Mouse (Mus musculus) midbrain, embryonic 15.5 days (tissue): ENCODE measurements around the gene Tab1. TPM values are rescaled to one million over a fixed set of nuclear protein-coding genes. Genes with fewer than 3 reads are reported as not detected.

Experiments used
- ATAC-seq: fragments of 200-750 bp; cut with Nextera tagmentation; replicated peaks from 2 replicates; pipeline ENCODE4 v1.8.0; 2017; ENCODE audit warnings: moderate TSS enrichment
- H3K27ac ChIP-seq: fragments of 300-500 bp; sonication (generic); 2 replicates; pipeline ENCODE4 v1.5.1; 2015; ENCODE audit warnings: mild to moderate bottlenecking, inconsistent platforms
- H3K27me3 ChIP-seq: fragments of 300-500 bp; sonication (generic); replicated peaks from 2 replicates; pipeline ENCODE4 v1.6.1; 2015; ENCODE audit warnings: inconsistent platforms
- H3K36me3 ChIP-seq: fragments of 300-500 bp; sonication (generic); replicated peaks from 2 replicates; pipeline ENCODE4 v1.6.1; 2015; ENCODE audit warnings: inconsistent platforms
- H3K4me1 ChIP-seq: fragments of 300-500 bp; sonication (generic); 2 replicates; pipeline ENCODE4 v1.6.1; 2015; ENCODE audit warnings: inconsistent platforms
- H3K4me2 ChIP-seq: fragments of 300-500 bp; sonication (generic); 2 replicates; pipeline ENCODE4 v1.6.1; 2015; ENCODE audit warnings: inconsistent platforms, mild to moderate bottlenecking, moderate library complexity
- H3K4me3 ChIP-seq: fragments of 300-500 bp; sonication (generic); 2 replicates; pipeline ENCODE4 v1.5.1; 2015; ENCODE audit warnings: mild to moderate bottlenecking, inconsistent platforms
- H3K9ac ChIP-seq: fragments of 300-500 bp; sonication (generic); 2 replicates; pipeline ENCODE4 v1.6.1; 2015; ENCODE audit warnings: mild to moderate bottlenecking, inconsistent platforms
- H3K9me3 ChIP-seq: fragments of 300-500 bp; sonication (generic); 2 replicates; pipeline ENCODE4 v1.6.1; 2016; ENCODE audit warnings: inconsistent platforms
- WGBS: fragments of 180-500 bp; shearing (Covaris S2); methylation state at CpG from one replicate; pipeline ENCODE4 v1.1.7; 2015; ENCODE audit warnings: mixed read lengths; 5-methylcytosine and 5-hydroxymethylcytosine counted together
- polyA plus RNA-seq: library from polyadenylated mRNA; unstranded; fragments of >200 nt; fragmentation: Nextera tagmentation; extraction: Ambion mirVana; gene quantifications from 2 replicates; pipeline ENCODE4 v1.2.1, GENCODE M21; 2015

Gene Tab1
- polyA plus RNA-seq, 1 experiment from 2014 or later: 43.5 TPM

DNA sequence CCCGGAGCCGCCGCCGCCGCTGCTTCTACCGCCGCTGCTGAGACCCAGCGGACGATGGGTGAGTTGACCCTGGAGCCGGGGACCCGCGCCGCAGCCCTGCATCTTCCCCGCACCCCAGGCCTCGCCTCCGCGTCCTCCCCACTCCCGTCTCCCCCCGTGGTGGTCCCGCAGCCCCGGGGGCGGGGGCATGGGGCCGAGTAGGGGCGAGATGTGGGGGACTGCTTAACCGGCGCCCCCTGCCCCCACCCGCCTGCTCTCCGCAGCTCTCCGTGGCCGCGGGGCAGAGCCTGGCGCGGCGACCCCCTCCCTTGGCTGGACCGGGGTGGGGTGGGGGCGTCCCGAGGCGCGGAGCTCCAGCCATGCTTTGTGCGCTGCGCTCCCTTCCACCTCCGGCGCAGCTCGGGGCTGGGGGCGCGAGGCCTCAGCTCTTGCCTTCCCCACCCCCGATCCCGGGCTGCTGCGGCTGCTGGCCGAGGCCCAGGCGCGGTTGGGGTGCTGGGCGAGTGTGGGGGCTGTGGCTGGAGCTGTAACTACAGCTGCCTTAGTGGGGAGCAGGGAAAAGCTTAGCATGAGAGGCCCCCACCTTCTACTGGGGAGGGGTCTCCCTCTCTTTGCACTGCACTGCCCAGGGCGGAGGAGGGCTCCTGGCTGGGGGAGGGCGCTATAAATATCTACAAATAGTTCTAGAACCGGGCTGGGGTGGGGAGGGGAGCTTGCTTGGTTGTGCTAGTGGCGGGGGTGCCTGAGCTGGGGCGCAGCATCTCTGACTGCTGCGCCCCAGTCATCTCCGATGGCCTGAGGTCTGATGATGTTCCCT, 41.1 kb downstream of the Tab1 start:
- WGBS: 1% methylated on average over 51 of the region's 60 CpGs
- Histone ChIP-seq H3K27me3 (0 out of 2 replicates have a peak, but pooled peaks cover 3% of the 10 kb centered on the region), H3K4me2 (peak overlapping the region; percentile 80), H3K27ac (peak overlapping the region; percentile 94), H3K4me3 (peak overlapping the region; percentile 72), H3K4me1 (peaks cover 34% of the 10 kb centered on the region), H3K9ac (peak overlapping the region; percentile 99), H3K9me3 (no peaks in the 10 kb centered on the region), H3K36me3 (no peaks in the 10 kb centered on the region)
- ATAC-seq: peak; percentile 51

DNA sequence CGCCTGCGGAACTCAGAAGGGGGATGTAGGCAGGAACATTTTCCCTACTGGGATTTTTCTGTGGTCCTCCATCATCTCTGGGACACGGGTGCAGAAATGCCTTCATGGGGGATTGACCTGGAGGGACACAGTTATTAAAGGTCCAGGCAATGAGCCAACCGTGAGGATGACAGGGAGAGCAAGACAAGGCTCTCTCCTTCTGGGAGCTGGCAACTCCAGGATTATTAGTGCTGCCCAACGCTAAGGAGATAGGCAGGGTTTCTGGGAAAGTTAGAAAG, 41.6 kb downstream of the Tab1 start:
- peaks cover 34% of the 10 kb centered on the region for H3K4me1 ChIP-seq
- ATAC-seq: no peak
- no peaks in the 10 kb centered on the region for H3K9me3 ChIP-seq
- 0 out of 2 replicates have a peak, but pooled peaks cover 3% of the 10 kb centered on the region for H3K27me3 ChIP-seq
- H3K36me3 ChIP-seq: no peaks in the 10 kb centered on the region
- H3K9ac ChIP-seq: peak overlapping the region; percentile 99
- H3K27ac ChIP-seq: peak overlapping the region; percentile 94
- WGBS: 1% methylated on average over 5 of the region's 5 CpGs
- peak overlapping the region; percentile 72 for H3K4me3 ChIP-seq
- peak overlapping the region; percentile 80 for H3K4me2 ChIP-seq

DNA sequence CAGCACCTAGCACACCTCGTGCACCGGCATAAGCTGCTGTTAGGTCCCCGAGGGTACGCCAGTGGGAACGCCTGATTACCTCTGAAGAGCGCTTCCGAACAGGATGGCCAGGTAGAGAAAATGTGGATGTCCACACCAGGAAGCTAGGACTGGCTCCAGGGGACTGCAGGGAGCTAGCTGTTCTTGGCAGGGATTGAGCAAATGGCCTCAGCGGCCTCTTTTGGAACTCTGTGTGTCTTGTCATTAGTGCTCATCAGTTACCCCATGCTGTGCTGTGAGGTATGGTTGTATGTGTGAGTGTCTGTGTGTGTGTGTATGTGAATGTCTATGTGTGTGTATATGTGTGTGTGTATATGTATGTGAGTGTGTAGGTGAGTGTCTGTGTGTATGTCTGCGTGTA, 42.4 kb downstream of the Tab1 start:
- Histone ChIP-seq H3K36me3 (no peaks in the 10 kb centered on the region), H3K4me1 (peaks cover 34% of the 10 kb centered on the region), H3K27ac (no peak overlapping the region), H3K4me2 (peak overlapping the region; percentile 80), H3K27me3 (0 out of 2 replicates have a peak, but pooled peaks cover 3% of the 10 kb centered on the region), H3K9me3 (no peaks in the 10 kb centered on the region), H3K4me3 (peak overlapping the region; percentile 72), H3K9ac (peak overlapping the region; percentile 99)
- WGBS: 72% methylated on average over 9 of the region's 9 CpGs
- ATAC-seq: no peak

DNA sequence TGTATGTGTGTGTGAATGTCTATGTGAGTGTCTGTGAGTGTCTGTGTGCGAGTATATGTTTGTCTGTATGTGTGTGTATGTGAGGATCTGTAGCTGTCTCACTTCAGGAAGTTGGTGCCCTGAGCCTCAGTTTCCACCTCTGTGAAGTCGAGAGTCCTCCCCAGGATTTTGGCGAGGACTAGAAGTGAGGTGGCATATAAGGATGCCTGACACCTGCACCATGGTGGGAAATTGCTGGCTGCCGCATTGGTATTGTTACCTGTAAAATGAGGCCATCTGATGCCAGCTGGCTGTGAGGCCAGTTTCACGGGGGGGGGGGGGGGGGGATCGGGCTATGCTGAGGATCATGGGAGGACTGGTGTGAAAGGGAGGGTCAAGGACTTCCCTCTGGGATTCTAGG, 42.8 kb downstream of the Tab1 start:
- Histone ChIP-seq H3K27ac (no peak overlapping the region), H3K4me3 (0 out of 2 replicates have a peak overlapping the region, but pooled peaks have one; percentile 72), H3K27me3 (0 out of 2 replicates have a peak, but pooled peaks cover 3% of the 10 kb centered on the region), H3K9ac (no peak overlapping the region), H3K36me3 (no peaks in the 10 kb centered on the region), H3K4me1 (peaks cover 34% of the 10 kb centered on the region), H3K9me3 (no peaks in the 10 kb centered on the region), H3K4me2 (peak overlapping the region; percentile 80)
- WGBS: 80% methylated on average over 5 of the region's 6 CpGs
- ATAC-seq: no peak

DNA sequence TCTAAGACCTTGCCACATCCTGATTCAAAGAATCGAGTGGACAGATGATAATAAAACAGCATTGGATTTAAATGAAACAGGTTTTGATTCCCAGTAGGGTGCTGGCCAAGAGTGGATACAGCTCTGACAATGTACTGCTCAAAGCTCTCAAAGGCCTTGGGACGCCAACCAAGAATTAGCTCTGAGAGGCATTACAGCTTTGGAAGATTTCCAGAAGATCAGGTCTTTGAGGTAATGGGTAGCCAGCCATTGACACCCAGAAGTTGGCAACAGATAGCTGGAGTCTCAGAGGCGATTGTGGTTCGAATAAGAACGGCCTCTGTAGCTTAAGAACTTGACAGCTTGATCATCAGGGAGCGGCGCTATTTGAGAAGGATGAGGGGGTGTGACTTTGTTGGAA, 48.6 kb downstream of the Tab1 start:
- Histone ChIP-seq H3K4me2 (no peak overlapping the region), H3K9ac (no peak overlapping the region), H3K27me3 (no peaks in the 10 kb centered on the region), H3K36me3 (no peaks in the 10 kb centered on the region), H3K27ac (no peak overlapping the region), H3K4me3 (no peak overlapping the region), H3K4me1 (peaks cover 8% of the 10 kb centered on the region; the same call in 1 of the 2 replicates), H3K9me3 (no peaks in the 10 kb centered on the region)
- no peak for ATAC-seq
- 77% methylated on average over 7 of the region's 7 CpGs for WGBS

DNA sequence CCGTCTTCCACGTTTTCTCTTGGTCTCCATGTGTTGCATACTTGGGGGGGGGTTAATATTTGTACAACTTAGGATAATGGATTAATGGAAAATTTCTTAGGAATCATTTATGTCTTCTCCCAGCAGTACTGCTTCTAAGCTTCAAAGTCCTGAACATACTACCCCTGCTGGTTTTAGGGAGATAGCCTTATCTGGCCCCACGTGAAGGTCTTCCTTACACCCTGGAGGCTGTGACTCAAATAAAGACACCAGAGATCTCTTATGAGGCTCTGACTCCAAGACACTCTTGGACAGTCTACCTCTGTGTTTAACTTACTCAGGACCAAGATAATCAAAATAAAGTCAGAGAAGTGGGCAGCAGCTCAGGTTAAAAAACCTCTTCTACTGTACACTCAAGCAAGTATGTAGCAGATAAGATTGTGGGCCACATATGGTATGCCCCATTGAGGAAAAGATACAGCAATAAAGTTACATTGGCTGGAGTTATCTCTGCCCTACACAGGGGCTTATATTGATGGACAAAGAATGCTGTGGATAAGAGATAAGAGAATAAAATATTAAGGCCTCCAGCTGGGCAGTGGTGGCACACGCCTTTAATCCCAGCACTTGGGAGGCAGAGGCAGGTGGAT, 49.3 kb downstream of the Tab1 start:
- no peaks in the 10 kb centered on the region for H3K9me3 ChIP-seq
- peaks cover 3% of the 10 kb centered on the region; the same call in 1 of the 2 replicates for H3K4me1 ChIP-seq
- H3K27me3 ChIP-seq: no peaks in the 10 kb centered on the region
- H3K36me3 ChIP-seq: no peaks in the 10 kb centered on the region
- no peak for ATAC-seq
- H3K9ac ChIP-seq: no peak overlapping the region
- 87% methylated on average over 4 of the region's 4 CpGs for WGBS
- H3K27ac ChIP-seq: no peak overlapping the region
- no peak overlapping the region for H3K4me2 ChIP-seq
- no peak overlapping the region for H3K4me3 ChIP-seq

DNA sequence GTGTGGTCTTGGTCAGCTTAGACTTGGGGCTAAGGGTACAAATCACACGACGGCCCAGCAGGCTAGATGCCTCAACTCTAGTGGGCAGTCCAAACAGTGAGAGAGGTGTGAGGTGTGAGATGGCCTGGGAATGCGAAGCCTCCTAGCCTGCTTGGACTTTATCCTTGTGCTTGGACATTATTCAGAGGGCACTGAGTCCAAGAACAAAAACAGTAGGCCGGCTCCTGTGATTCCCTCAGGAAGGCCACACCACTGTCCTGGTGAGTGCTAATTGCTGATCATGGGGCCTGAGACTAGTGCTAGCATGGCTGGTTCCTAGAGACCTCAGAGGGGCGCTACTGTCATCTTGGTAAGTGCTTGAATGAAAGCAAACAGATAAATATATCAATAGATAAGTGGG, 56.0 kb downstream of the Tab1 start:
- WGBS: 87% methylated on average over 5 of the region's 5 CpGs
- H3K27ac ChIP-seq: no peak overlapping the region
- H3K4me1 ChIP-seq: peaks cover 11% of the 10 kb centered on the region
- no peaks in the 10 kb centered on the region for H3K9me3 ChIP-seq
- H3K27me3 ChIP-seq: no peaks in the 10 kb centered on the region
- H3K36me3 ChIP-seq: no peaks in the 10 kb centered on the region
- no peak overlapping the region for H3K9ac ChIP-seq
- no peak overlapping the region for H3K4me2 ChIP-seq
- no peak for ATAC-seq
- H3K4me3 ChIP-seq: no peak overlapping the region

DNA sequence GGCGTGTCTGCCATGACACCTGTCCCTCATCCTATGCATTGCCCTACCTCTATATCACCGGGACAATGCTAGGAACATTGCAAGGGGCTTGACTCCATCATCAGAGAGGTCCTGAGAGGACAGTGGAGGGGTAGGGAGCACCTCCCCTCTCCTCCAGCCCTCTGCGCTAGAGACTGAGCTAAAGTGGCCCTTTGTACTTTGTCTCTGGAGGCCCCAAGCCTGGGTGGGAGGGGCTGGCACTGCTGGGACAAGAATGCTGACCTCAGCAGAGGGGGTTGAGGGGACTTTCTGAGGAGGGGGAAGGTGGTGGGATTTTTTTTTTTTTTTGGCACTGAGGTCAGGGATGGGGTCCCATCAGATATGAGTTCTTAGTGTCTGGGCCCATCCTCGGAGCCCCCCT, 57.1 kb downstream of the Tab1 start:
- Histone ChIP-seq H3K4me2 (no peak overlapping the region), H3K9ac (no peak overlapping the region), H3K36me3 (no peaks in the 10 kb centered on the region), H3K4me1 (peaks cover 14% of the 10 kb centered on the region), H3K27me3 (no peaks in the 10 kb centered on the region), H3K4me3 (no peak overlapping the region), H3K9me3 (no peaks in the 10 kb centered on the region), H3K27ac (no peak overlapping the region)
- 81% methylated on average over 4 of the region's 4 CpGs for WGBS
- ATAC-seq: no peak

DNA sequence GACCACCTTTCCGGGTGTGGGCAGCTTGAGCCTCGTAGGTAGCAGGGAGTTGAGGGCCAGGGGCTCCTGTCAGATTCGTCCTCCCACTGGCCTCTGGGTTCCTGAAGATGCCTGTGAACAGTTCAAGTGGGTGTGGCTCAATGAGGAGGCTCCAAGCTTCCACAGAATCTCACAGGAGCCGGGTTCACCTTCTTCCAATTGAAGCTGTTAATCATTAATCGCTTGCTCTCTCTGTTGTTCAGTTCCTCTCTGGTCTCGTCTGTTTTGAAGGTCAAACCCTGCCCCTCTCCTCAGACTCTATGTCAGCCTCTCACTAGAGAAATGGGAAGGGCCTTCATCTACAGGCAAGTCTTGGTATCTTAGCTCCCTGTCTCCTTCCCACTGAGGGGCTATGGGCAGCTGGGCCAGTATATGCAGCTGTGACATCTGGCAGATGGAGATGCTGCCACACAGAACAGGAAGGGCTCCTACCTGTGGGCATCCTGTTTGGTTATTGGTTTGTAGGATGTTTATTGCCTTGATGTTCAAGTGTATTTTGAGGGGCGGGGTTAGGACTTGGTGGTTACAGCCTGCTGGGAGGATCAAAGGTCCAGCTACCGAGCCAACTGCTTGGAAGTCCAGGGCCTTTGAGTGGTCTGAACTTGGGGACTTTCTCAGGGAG, 58.8 kb downstream of the Tab1 start:
- no peak for ATAC-seq
- Histone ChIP-seq H3K4me2 (no peak overlapping the region), H3K4me1 (peaks cover 12% of the 10 kb centered on the region), H3K27me3 (no peaks in the 10 kb centered on the region), H3K9me3 (no peaks in the 10 kb centered on the region), H3K36me3 (no peaks in the 10 kb centered on the region), H3K9ac (no peak overlapping the region), H3K4me3 (no peak overlapping the region), H3K27ac (no peak overlapping the region)
- WGBS: 84% methylated on average over 8 of the region's 8 CpGs

DNA sequence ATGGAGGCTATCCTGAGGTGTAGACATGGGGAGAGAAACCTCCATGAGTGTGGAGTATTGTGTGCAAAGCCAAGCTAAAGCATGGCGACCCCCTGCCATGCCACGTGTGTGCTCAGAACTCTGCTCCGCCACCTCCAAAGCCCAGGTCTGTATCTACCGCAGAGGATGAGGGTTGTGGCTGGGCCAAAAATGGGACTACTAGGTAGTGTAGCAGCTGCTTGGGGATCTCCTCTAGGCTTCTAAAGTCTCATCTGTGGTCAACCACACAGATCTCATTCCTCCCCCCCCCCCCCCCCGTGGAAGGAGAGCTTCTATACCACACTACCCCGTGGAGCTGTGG, 59.3 kb downstream of the Tab1 start:
- WGBS: 81% methylated on average over 6 of the region's 6 CpGs
- H3K4me2 ChIP-seq: no peak overlapping the region
- peaks cover 12% of the 10 kb centered on the region for H3K4me1 ChIP-seq
- no peak for ATAC-seq
- H3K27me3 ChIP-seq: no peaks in the 10 kb centered on the region
- H3K9me3 ChIP-seq: no peaks in the 10 kb centered on the region
- H3K4me3 ChIP-seq: no peak overlapping the region
- H3K36me3 ChIP-seq: no peaks in the 10 kb centered on the region
- H3K27ac ChIP-seq: no peak overlapping the region
- no peak overlapping the region for H3K9ac ChIP-seq

DNA sequence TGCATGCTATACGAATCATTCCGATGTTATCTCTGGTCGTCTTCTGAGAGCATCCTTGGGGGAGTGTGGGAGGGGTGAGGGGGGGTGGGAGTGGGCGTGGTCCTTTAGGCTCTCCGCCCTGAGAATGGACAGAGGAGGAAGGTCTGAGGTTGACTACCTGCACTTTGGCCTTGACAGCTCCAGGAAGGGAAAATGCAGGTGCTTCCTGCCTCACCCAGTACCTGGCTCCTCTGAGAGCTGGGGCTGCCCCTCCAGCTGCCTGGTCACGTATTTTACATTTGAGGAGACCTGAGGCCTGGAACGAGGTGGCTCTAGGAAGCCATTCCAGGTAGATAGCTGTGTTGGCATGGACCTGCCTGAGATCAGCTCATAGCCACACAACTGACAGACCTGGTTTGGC, 59.9 kb downstream of the Tab1 start:
- H3K4me1 ChIP-seq: peaks cover 12% of the 10 kb centered on the region
- WGBS: 84% methylated on average over 7 of the region's 7 CpGs
- H3K27ac ChIP-seq: no peak overlapping the region
- no peak overlapping the region for H3K4me2 ChIP-seq
- no peak overlapping the region for H3K9ac ChIP-seq
- H3K9me3 ChIP-seq: no peaks in the 10 kb centered on the region
- H3K36me3 ChIP-seq: no peaks in the 10 kb centered on the region
- no peak for ATAC-seq
- H3K27me3 ChIP-seq: no peaks in the 10 kb centered on the region
- no peak overlapping the region for H3K4me3 ChIP-seq

DNA sequence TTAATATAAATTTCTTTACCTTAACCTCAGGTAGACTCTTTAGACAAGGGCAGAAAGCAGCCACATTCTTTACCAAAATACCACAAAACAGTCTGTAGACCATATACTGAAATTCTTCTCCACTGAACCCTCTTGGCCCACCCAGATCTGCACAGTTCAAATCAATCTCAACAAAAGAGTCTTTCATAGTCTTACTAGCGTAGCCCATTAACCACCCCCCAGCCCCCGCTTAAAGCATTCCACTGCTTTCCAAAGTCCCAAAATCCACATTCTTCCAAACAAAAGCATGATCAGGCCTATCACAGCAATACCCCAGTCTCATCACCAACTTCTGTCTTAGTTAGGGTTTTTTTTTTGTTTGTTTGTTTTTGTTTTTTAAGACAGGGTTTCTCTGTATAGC, 66.6 kb downstream of the Tab1 start:
- Histone ChIP-seq H3K27ac (no peak overlapping the region), H3K4me2 (no peak overlapping the region), H3K9me3 (no peaks in the 10 kb centered on the region), H3K4me1 (no peaks in the 10 kb centered on the region), H3K9ac (no peak overlapping the region), H3K4me3 (no peak overlapping the region), H3K27me3 (no peaks in the 10 kb centered on the region), H3K36me3 (no peaks in the 10 kb centered on the region)
- WGBS: 70% methylated on average over 2 of the region's 2 CpGs
- no peak for ATAC-seq
